In the genomic region with DNA sequence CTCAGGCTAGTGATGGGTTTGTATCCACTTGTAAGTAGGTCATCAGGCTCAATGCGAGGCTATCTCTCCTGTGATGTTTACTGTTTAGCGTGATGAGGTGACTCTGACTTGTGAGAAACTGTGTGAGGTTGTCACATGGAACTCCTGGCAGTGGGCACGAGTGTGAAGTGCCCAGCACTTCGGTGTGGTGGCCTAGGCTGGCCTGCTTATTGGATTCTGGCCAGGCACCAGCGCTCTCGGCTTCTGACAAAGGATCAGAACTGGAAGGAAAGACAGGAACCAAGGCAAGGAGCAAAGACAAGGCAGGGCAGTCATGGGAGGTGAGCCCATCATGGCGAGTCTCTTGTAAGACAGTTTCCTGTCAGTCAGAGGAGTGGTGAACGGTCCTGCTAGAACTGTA, we compare ENCODE assay signal across 13 mouse cellular contexts. TPM values are rescaled to one million over a fixed set of nuclear protein-coding genes. Genes with fewer than 3 reads are reported as not detected.
DNase-seq lines count a peak whose midpoint lies in the region.
"Had no signal": no experiment of that assay in that cellular context is flagged by ENCODE, and none has a peak within 500 bp of the region (broad histone marks: within the 10 kb centered on the region; RNA-seq: fewer than 3 reads in every experiment).

No protein-coding gene starts in this region.

- peak; percentile 92 for DNase-seq in heart, adult 11 months
- no peak for DNase-seq in heart, postnatal 25 days (ENCODE audit: low spot score)
- peak; percentile 23 to 41 for DNase-seq in cerebellum, adult 18-20 months
- peak; percentile 25 to 53 for DNase-seq in heart, adult 18-20 months
- DNase-seq in heart, postnatal 4 days: peak; percentile 45
- no peak for DNase-seq in left cerebral cortex, adult 9 months (ENCODE audit: low spot score in 2 of 2)
- DNase-seq in gastrocnemius, adult 8-10 months (ENCODE audit: low spot score in 2 of 2): no peak
- no peak for DNase-seq in frontal cortex, postnatal 36 days (ENCODE audit: low spot score in 2 of 2)
- DNase-seq: embryo, embryonic 11 days; gastrocnemius, postnatal 10 days; layer of hippocampus, adult 9-11 months; thymus, postnatal 4 days had no signal

- intact Hi-C loops in heart, postnatal 25 days (cut with DNase I): no loop called here

RNA-seq across cellular contexts. Expression of gene Ntpcr, which starts 26.1 kb away (rescaled TPM):
- 10 to 100 TPM; 16.0 TPM for total RNA-seq in heart, postnatal 25 days (2021)
- 10 to 100 TPM; 12.8 to 16.7 TPM for total RNA-seq in heart, adult 18-20 months (2021)
- total RNA-seq in heart, postnatal 4 days (2021): 10 to 100 TPM; 17.1 to 17.3 TPM
- 10 to 100 TPM; 10.1 to 13.7 (median 11.4) TPM for total RNA-seq in gastrocnemius, adult 8-10 months (2022)
- total RNA-seq: G1E had no signal

Comparison
In these comparisons a context has a peak if more than half of its experiments do, and no peak if none do; other contexts are left out.
1. DNase-seq: peak in heart, adult 11 months (single experiment), cerebellum, adult 18-20 months (2 of 2), heart, adult 18-20 months (2 of 2) and heart, postnatal 4 days (single experiment); none in heart, postnatal 25 days (single experiment), left cerebral cortex, adult 9 months (0 of 2), gastrocnemius, adult 8-10 months (0 of 2) and frontal cortex, postnatal 36 days (0 of 2).